ENCODE assay signal across 21 mouse cellular contexts in genomic region chr13:58053628-58054027, GRCm38 (mm10).
"Had no signal": no experiment of that assay in that cellular context is flagged by ENCODE, and none has a peak within 500 bp of the region (broad histone marks: within the 10 kb centered on the region; RNA-seq: fewer than 3 reads in every experiment).

No protein-coding gene starts in this region.

- H3K36me3 ChIP-seq: intestine, embryonic 15.5 days; limb, embryonic 15.5 days had no signal

- H3K27me3 ChIP-seq: heart, embryonic 12.5 days; intestine, embryonic 15.5 days; limb, embryonic 13.5 days; limb, embryonic 15.5 days had no signal

- H3K9me3 ChIP-seq: intestine, embryonic 15.5 days; limb, embryonic 15.5 days had no signal

- H3K4me1 ChIP-seq: heart, embryonic 10.5 days had no signal

- DNase-seq: gastrocnemius, adult 2 months; gastrocnemius, postnatal 10 days; gastrocnemius, postnatal 25 days; heart, adult 18-20 months; heart, postnatal 10 days; heart, postnatal 4 days; kidney, adult 18-20 months; kidney, adult 8-10 months; kidney, postnatal 10 days; kidney, postnatal 25 days; kidney, postnatal 4 days had no signal

- H3K4me2 ChIP-seq: heart, embryonic 12.5 days; hindbrain, embryonic 14.5 days; intestine, embryonic 15.5 days; limb, embryonic 13.5 days; limb, embryonic 15.5 days had no signal

- H3K27ac ChIP-seq: gastrocnemius, adult 2 months; heart, embryonic 10.5 days; hindbrain, embryonic 14.5 days; intestine, embryonic 15.5 days; layer of hippocampus, adult 2 months; left cerebral cortex, adult 2 months; limb, embryonic 13.5 days; limb, embryonic 15.5 days had no signal

- H3K4me3 ChIP-seq: gastrocnemius, adult 2 months; heart, embryonic 10.5 days; heart, embryonic 12.5 days; intestine, embryonic 15.5 days; layer of hippocampus, adult 2 months; left cerebral cortex, adult 2 months; limb, embryonic 13.5 days; limb, embryonic 15.5 days had no signal

- ATAC-seq: inflammation-experienced regulatory T-cells, adult 6 months; intestine, embryonic 15.5 days; intestine, postnatal 0 days had no signal

- H3K9ac ChIP-seq: heart, embryonic 12.5 days; hindbrain, embryonic 14.5 days; intestine, embryonic 15.5 days; limb, embryonic 13.5 days; limb, embryonic 15.5 days had no signal
